Mouse (Mus musculus) forebrain, embryonic 11.5 days (tissue): ENCODE results near the gene Mrps35. TPM values are rescaled to one million over a fixed set of nuclear protein-coding genes. Genes with fewer than 3 reads are reported as not detected.

ENCODE experiments used
- ATAC-seq: fragments of 200-750 bp; cut with Nextera tagmentation; replicated peaks from 2 replicates; pipeline ENCODE4 v1.8.0; 2017; ENCODE audit warnings: moderate TSS enrichment; ENCODE audit not compliant: low FRiP score
- DNase-seq: peaks from one replicate; pipeline ENCODE4 v3.0.0-alpha.2; 2017; ENCODE audit warnings: low spot score
- H3K27ac ChIP-seq: fragments of 300-500 bp; sonication (generic); 2 replicates; pipeline ENCODE4 v1.5.1; 2014; ENCODE audit warnings: low read depth, low read length
- H3K27me3 ChIP-seq: fragments of 300-500 bp; sonication (generic); 2 replicates; pipeline ENCODE4 v1.6.1; 2014; ENCODE audit warnings: mild to moderate bottlenecking, low read length, mixed read lengths; ENCODE audit not compliant: control insufficient read depth, insufficient read depth
- H3K36me3 ChIP-seq: fragments of 300-500 bp; sonication (generic); 2 replicates; pipeline ENCODE4 v1.6.1; 2014; ENCODE audit warnings: mild to moderate bottlenecking, low read length, moderate library complexity, mixed read lengths; ENCODE audit not compliant: control insufficient read depth, insufficient read depth
- H3K4me1 ChIP-seq: fragments of 300-500 bp; sonication (generic); replicated peaks from 2 replicates; pipeline ENCODE4 v1.6.1; 2014; ENCODE audit warnings: low read length, mixed read lengths; ENCODE audit not compliant: control insufficient read depth, insufficient read depth
- H3K4me2 ChIP-seq: fragments of 300-500 bp; sonication (generic); 2 replicates; pipeline ENCODE4 v1.6.1; 2014; ENCODE audit warnings: low read depth, mild to moderate bottlenecking, low read length, moderate library complexity, mixed read lengths; ENCODE audit not compliant: severe bottlenecking
- H3K4me3 ChIP-seq: fragments of 300-500 bp; sonication (generic); 2 replicates; pipeline ENCODE4 v1.5.1; 2014; ENCODE audit warnings: low read depth, low read length
- H3K9ac ChIP-seq: fragments of 300-500 bp; sonication (generic); 2 replicates; pipeline ENCODE4 v1.6.1; 2014; ENCODE audit warnings: low read length
- H3K9me3 ChIP-seq: fragments of 300-500 bp; sonication (generic); 2 replicates; pipeline ENCODE4 v1.6.1; 2016; ENCODE audit warnings: low read length, mixed read lengths; ENCODE audit not compliant: control insufficient read depth
- WGBS: fragments of 180-500 bp; shearing (Covaris S2); extraction: QIAGEN DNeasy Blood & Tissue Kit; methylation state at CpG from one replicate; pipeline ENCODE4 v1.1.7; 2014; 5-methylcytosine and 5-hydroxymethylcytosine counted together
- polyA plus RNA-seq: library from polyadenylated mRNA; unstranded; fragments of >200 nt; fragmentation: Nextera tagmentation; extraction: Ambion mirVana; gene quantifications from 2 replicates; pipeline ENCODE4 v1.2.1, GENCODE M21; 2014

The Mrps35 gene
- polyA plus RNA-seq, 1 experiment from 2014 or later, result 104 TPM

DNA sequence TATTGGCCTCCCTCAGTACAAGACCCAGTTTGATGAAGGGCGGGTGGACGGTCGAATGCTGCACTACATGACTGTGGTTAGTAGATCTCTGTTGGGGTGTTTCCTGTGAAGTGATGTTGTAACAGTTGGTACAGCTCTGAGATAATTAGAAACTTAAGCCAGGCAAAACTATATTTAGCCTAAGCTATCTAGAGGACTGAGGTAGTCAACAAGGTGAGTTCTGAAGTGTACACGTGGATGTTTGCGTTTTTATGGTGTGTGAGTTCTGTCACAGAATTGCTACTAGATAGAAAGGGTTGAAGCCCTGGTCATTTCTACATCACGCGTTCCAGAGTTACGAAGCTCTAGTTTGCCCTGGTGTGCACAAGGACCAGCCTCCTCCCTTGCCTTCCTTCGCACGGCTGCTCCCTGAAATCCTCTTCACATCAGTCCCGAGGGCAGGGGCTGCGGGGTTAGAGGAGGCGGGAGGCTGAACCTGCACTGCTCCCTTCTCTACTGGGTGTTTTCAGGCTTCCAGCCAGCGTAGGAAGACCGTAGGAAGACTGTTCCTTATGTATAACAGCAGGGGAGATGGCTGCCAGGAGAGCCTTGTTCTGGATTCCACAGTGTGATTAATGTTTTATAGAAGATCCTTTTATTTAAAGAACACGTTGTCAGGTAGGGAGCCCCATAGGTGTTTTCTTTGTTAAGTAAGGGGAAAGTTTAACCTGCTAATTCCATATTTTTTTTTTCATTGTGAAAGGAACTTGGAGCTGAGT lies 20.0 kb upstream of the Mrps35 start:
- WGBS, result 85% methylated on average over 16 of the region's 16 CpGs
- H3K9ac ChIP-seq, result no peak overlapping the region
- no peaks in the 10 kb centered on the region for H3K27me3 ChIP-seq
- H3K4me1 ChIP-seq, result no peaks in the 10 kb centered on the region
- no peak overlapping the region for H3K4me3 ChIP-seq
- ATAC-seq (no peak), DNase-seq (no peak)
- H3K27ac ChIP-seq, result no peak overlapping the region
- H3K4me2 ChIP-seq, result no peak overlapping the region
- H3K36me3 ChIP-seq, result no peaks in the 10 kb centered on the region
- H3K9me3 ChIP-seq, result no peaks in the 10 kb centered on the region

GRCm38 (mm10) chr6:147023133-147023395 lies 19.5 kb upstream of the Mrps35 start:
- no peak overlapping the region for H3K9ac ChIP-seq
- no peaks in the 10 kb centered on the region for H3K9me3 ChIP-seq
- ATAC-seq (no peak), DNase-seq (no peak)
- H3K36me3 ChIP-seq, result no peaks in the 10 kb centered on the region
- no peak overlapping the region for H3K27ac ChIP-seq
- H3K27me3 ChIP-seq, result no peaks in the 10 kb centered on the region
- H3K4me2 ChIP-seq, result no peak overlapping the region
- H3K4me3 ChIP-seq, result no peak overlapping the region
- H3K4me1 ChIP-seq, result no peaks in the 10 kb centered on the region
- WGBS, result 95% methylated on average over 2 of the region's 2 CpGs

DNA sequence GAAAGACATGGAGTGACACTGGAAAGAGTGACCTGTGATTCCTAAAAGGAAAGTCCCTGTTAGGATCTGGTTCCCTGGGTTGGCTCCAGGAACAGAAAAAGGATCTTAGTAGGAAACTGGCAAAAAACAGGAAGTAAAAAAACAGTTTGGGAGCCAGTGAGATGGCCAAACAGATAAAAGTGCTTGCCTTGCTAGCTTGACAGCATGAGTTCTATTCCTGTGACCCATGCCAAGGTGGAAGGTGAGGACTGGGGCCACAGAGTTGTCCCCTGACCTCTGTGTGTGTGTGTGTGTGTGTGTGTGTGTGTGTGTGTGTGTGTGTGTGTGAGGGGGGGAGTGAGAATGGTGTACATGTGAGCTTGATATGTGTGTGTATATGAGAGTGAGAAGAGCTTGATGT lies 19.0 kb upstream of the Mrps35 start:
- H3K4me2 ChIP-seq, result no peak overlapping the region
- H3K4me3 ChIP-seq, result no peak overlapping the region
- ATAC-seq (no peak), DNase-seq (no peak)
- H3K9ac ChIP-seq, result no peak overlapping the region
- H3K9me3 ChIP-seq, result no peaks in the 10 kb centered on the region
- no peaks in the 10 kb centered on the region for H3K4me1 ChIP-seq
- H3K27me3 ChIP-seq, result no peaks in the 10 kb centered on the region
- H3K36me3 ChIP-seq, result no peaks in the 10 kb centered on the region
- no peak overlapping the region for H3K27ac ChIP-seq

DNA sequence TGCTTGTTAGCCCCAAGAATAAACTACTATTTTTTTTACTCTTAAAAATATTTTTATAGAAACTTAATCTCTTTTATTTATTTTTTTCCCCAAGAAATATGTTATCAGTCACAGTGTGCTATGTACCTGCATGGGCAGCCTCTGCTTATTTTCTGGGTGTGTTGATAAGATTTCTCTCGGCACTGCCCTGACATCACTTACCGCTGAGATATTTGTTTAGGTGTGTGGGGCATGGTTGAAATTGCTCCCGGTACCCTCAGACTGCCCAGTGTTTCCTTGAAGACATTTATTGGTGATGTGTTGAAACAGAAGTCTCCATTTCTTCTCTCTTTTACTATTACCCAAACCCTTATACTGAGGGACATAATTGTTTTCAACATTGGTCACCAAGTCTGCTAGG lies 17.8 kb upstream of the Mrps35 start:
- no peak overlapping the region for H3K27ac ChIP-seq
- no peak overlapping the region for H3K4me2 ChIP-seq
- no peaks in the 10 kb centered on the region for H3K36me3 ChIP-seq
- H3K27me3 ChIP-seq, result no peaks in the 10 kb centered on the region
- DNase-seq (no peak), ATAC-seq (no peak)
- H3K9me3 ChIP-seq, result no peaks in the 10 kb centered on the region
- WGBS, result 96% methylated on average over 3 of the region's 3 CpGs
- H3K9ac ChIP-seq, result no peak overlapping the region
- H3K4me1 ChIP-seq, result no peaks in the 10 kb centered on the region
- no peak overlapping the region for H3K4me3 ChIP-seq

DNA sequence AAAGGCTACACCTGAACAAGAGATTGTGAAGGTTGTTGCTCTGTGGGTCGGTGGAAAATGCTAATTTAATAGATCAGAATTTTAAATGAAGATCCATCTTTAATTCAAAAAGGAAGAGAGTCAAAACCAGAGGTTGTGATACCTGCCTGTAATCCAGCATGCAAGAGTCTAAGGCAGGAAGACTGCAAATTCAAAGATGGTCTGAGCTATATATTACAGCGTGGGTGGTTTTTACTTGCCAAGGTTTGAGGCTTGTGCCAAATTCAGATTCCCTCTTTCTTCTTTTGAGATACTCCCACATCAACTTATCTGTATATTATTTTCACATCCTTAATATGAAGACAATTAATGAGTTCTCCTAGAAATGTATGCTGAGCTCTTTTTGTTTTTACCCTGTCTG lies 14.2 kb upstream of the Mrps35 start:
- no peak for ATAC-seq
- Histone ChIP-seq H3K9me3 (no peaks in the 10 kb centered on the region), H3K4me2 (no peak overlapping the region), H3K4me3 (no peak overlapping the region), H3K27me3 (no peaks in the 10 kb centered on the region), H3K9ac (no peak overlapping the region), H3K4me1 (no peaks in the 10 kb centered on the region), H3K36me3 (no peaks in the 10 kb centered on the region), H3K27ac (no peak overlapping the region)
- no peak for DNase-seq
- WGBS, result 87% methylated on average over 2 of the region's 2 CpGs

DNA sequence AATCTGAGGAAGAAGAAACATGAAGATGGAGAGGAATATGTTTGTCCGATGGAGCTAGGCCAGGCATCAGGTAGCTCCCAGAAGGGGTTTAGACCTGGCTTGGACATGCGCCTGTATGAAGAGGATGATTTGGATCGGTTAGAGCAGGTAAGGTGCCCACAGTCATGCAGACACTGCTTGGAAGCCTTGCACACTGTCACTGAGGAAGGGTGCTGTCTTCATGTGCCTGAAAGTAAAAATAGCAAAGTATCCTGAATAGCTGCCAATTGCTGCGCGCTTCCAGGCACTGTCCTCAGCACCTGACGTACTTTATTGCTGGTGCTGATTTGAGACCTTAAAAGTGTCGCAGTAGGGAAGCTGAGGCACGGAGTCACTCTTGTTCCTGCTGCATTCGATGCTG lies 13.0 kb upstream of the Mrps35 start:
- Histone ChIP-seq H3K4me2 (no peak overlapping the region), H3K4me1 (no peaks in the 10 kb centered on the region), H3K27me3 (no peaks in the 10 kb centered on the region), H3K4me3 (no peak overlapping the region), H3K27ac (no peak overlapping the region), H3K36me3 (no peaks in the 10 kb centered on the region), H3K9me3 (no peaks in the 10 kb centered on the region), H3K9ac (no peak overlapping the region)
- 96% methylated on average over 9 of the region's 9 CpGs for WGBS
- DNase-seq, result no peak
- no peak for ATAC-seq

- Histone ChIP-seq H3K27me3 (no peaks in the 10 kb centered on the region), H3K27ac (no peak overlapping the region), H3K4me2 (no peak overlapping the region), H3K9ac (no peak overlapping the region), H3K4me1 (no peaks in the 10 kb centered on the region), H3K4me3 (no peak overlapping the region), H3K9me3 (no peaks in the 10 kb centered on the region), H3K36me3 (no peaks in the 10 kb centered on the region)
- no peak for ATAC-seq
- 89% methylated on average over 15 of the region's 15 CpGs for WGBS
- no peak for DNase-seq
These were observed 12.3 kb upstream of the Mrps35 start for GRCm38 (mm10) chr6:147030096-147030885.

DNA sequence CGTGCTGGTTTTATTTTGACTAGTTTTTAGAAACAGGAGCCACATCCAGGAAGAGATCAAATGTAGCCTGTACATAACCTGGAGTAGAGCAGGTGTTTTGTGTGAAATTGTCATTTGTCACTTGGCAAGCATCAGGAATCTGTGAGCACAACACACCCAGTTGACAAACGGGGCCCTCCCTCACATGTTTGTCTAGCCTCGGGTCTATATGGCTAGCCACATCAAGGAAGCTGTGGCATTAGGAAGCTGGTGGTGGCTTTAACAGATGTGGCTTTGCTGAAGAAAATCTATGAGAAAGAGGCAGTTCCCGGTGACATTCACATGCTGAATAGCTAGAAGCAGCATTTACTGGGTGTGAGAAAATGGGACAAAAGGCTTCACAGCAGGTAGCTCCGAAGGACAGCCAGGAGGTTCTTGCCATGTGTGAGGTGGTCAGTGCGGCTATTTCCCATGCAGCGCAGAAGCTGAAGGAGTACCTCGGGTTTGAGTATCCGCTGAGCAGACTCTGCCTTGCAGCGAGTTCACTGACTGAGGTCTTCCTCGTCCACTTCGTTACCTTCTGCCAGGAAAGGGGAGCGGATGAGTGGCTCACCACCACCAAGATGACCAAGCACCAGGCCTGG lies 10.2 kb upstream of the Mrps35 start, which contains the start of gene Rep15:
TSS of gene Rep15 (plus strand) at position 282 of the 623 bp plus-strand sequence.
- Histone ChIP-seq H3K4me2 (no peak within 1 kb of the TSS), H3K27me3 (no peaks in the 10 kb centered on the region), H3K9ac (no peak within 1 kb of the TSS), H3K36me3 (no peaks in the 10 kb centered on the region), H3K4me3 (no peak within 1 kb of the TSS), H3K27ac (no peak within 1 kb of the TSS), H3K4me1 (no peaks in the 10 kb centered on the region), H3K9me3 (no peaks in the 10 kb centered on the region)
- DNase-seq (no peak), ATAC-seq (no peak)
- WGBS, result 41% methylated on average over 13 of the region's 13 CpGs
